Mouse (Mus musculus) left cerebral cortex, postnatal 25 days (tissue): ENCODE results near the gene Acta2. TPM values are rescaled to one million over a fixed set of nuclear protein-coding genes. Genes with fewer than 3 reads are reported as not detected.

Source experiments
- DNase-seq, 2 experiments: peaks; one replicate each; pipeline ENCODE4 v3.0.0; 2022; ENCODE audit warnings: low spot score in 2 of 2, mixed read lengths in 1 of 2
- intact Hi-C: fragments of 180-260 bp; cut with DNase I; formaldehyde crosslinking; loops from one replicate; pipeline ENCODE4 v1.15.1; 2025
- total RNA-seq, 2 experiments: library from RNA; stranded (reverse); gene quantifications; 2 replicates each; pipeline ENCODE4 v1.2.3; 2021

Acta2 gene
- total RNA-seq, 2 experiments from 2014 or later: 14.2 to 15.5 TPM

GRCm38 (mm10) chr19:34198901-34199300 is 56.5 kb downstream of the Acta2 start:
- DNase-seq: no peak
- intact Hi-C loops: no loop called here

GRCm38 (mm10) chr19:34198066-34198465 is 57.3 kb downstream of the Acta2 start:
- DNase-seq: no peak
- intact Hi-C loops: no loop called here

GRCm38 (mm10) chr19:34195031-34195430 is 60.4 kb downstream of the Acta2 start:
- intact Hi-C loops: no loop called here
- DNase-seq: no peak

GRCm38 (mm10) chr19:34194132-34194745 is 61.2 kb downstream of the Acta2 start:
- intact Hi-C loops: loop anchor here (5.0 kb wide), 1 partner anchor 38 kb away; no protein-coding TSS in a partner anchor
- no peak for DNase-seq

- no peak for DNase-seq
- intact Hi-C loops: loop anchor here (5.0 kb wide), 1 partner anchor 39 kb away; no protein-coding TSS in a partner anchor
These were observed 61.7 kb downstream of the Acta2 start for GRCm38 (mm10) chr19:34193683-34194082.

- intact Hi-C loops: loop anchor here (5.0 kb wide), 1 partner anchor 39 kb away; no protein-coding TSS in a partner anchor
- DNase-seq: peak; percentile 43 to 57
These were observed 62.2 kb downstream of the Acta2 start for GRCm38 (mm10) chr19:34193149-34193548.

GRCm38 (mm10) chr19:34192008-34192963 is 63.1 kb downstream of the Acta2 start, which contains the start of gene Stambpl1:
Gene Stambpl1, plus strand, starts transcription at chr19:34192229.
- intact Hi-C loops: loop anchor here (5.0 kb wide), 1 partner anchor 40 kb away; no protein-coding TSS in a partner anchor
- DNase-seq: peak; percentile 75 to 76

GRCm38 (mm10) chr19:34191645-34192007 is 63.8 kb downstream of the Acta2 start:
- intact Hi-C loops: loop anchor here (5.0 kb wide), 1 partner anchor 41 kb away; no protein-coding TSS in a partner anchor
- no peak for DNase-seq

Other genes with a start within 250 kb of the Acta2 start
- gene Lipk, start 247.3 kb downstream of the Acta2 start, total RNA-seq: not detected
- not detected for gene Lipn, start 188.2 kb downstream of the Acta2 start, total RNA-seq
- gene Lipm, start 154.7 kb downstream of the Acta2 start, total RNA-seq: not detected
- under 1 TPM in 1 of 2 experiments, not detected in 1; 0.21 TPM for gene Ankrd22, start 89.5 kb downstream of the Acta2 start, total RNA-seq
- gene Stambpl1, start 63.4 kb downstream of the Acta2 start, total RNA-seq: 10 to 100 TPM; 15.2 to 19.7 TPM
- 1 to 10 TPM; 1.3 to 1.4 TPM for gene Fas, start 35.1 kb upstream of the Acta2 start, total RNA-seq
- under 1 TPM; 0.23 to 0.50 TPM for gene Ch25h, start 219.6 kb upstream of the Acta2 start, total RNA-seq